In the genomic region with DNA sequence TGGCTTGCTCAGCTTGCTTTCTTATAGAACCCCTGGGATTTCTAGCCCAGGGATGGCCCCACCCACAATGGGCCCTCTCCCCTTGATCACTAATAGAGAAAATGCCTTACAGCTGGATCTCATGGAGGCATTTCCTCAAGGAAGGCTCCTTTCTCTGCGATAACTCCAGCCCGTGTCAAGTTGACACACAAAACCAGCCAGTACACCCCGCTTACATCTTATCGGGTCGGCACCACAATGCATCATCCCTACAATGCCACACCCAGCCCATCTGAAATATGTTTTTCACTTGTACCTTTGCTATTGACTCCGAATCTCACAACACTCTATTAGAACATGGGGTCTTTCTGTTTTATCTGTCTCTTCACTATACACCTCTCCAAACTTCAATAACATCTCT, we compare ENCODE assay signal across 20 mouse cellular contexts. TPM values are rescaled to one million over a fixed set of nuclear protein-coding genes. Genes with fewer than 3 reads are reported as not detected.
DNase-seq lines count a peak whose midpoint lies in the region; ATAC-seq and TF ChIP-seq lines count a peak whose summit lies in the region.
"Had no signal": no experiment of that assay in that cellular context is flagged by ENCODE, and none has a peak within 500 bp of the region (broad histone marks: within the 10 kb centered on the region; RNA-seq: fewer than 3 reads in every experiment).

No protein-coding gene starts in this region.

- no peak for TF ChIP-seq POLR2A in kidney, adult 2 months (IDR thresholded peaks at IDR 0.05; ENCODE audit: low read depth, low read length)

- 0 out of 2 replicates have a peak, but pooled peaks have one; percentile 30 for TF ChIP-seq EP300 in liver, embryonic 14.5 days (IDR thresholded peaks at IDR 0.05; ENCODE audit: low read depth)

- peaks cover 4% of the 10 kb centered on the region; the same call in 1 of the 2 replicates for H3K9me3 ChIP-seq in lung, embryonic 16.5 days (ENCODE audit: control insufficient read depth, low read length)
- H3K9me3 ChIP-seq in liver, embryonic 14.5 days (ENCODE audit: control insufficient read depth, low read length): no peaks in the 10 kb centered on the region

- no peaks in the 10 kb centered on the region for H3K36me3 ChIP-seq in kidney, adult 2 months (ENCODE audit: control insufficient read depth, insufficient read depth, low read length)
- H3K36me3 ChIP-seq in lung, embryonic 16.5 days (ENCODE audit: control insufficient read depth, insufficient read depth, low read length): no peaks in the 10 kb centered on the region
- H3K36me3 ChIP-seq in liver, embryonic 14.5 days (replicated peaks; ENCODE audit: control insufficient read depth, insufficient read depth, low read depth): no peaks in the 10 kb centered on the region
- H3K36me3 ChIP-seq: hindbrain, embryonic 13.5 days; neural tube, embryonic 12.5 days had no signal

- intact Hi-C loops in gastrocnemius, adult 2 months (cut with DNase I): loop anchor here (2.0 to 5.0 kb wide), 3 partner anchors 46 to 82 kb away; no protein-coding TSS in a partner anchor

- no peak overlapping the region for H3K9ac ChIP-seq in lung, embryonic 16.5 days (ENCODE audit: low read length)
- H3K9ac ChIP-seq in liver, embryonic 14.5 days (replicated peaks): peak overlapping the region; percentile 92
- H3K9ac ChIP-seq: hindbrain, embryonic 13.5 days; neural tube, embryonic 12.5 days had no signal

- H3K27me3 ChIP-seq in kidney, adult 2 months (replicated peaks; ENCODE audit: control insufficient read depth, insufficient read depth, low read length): no peaks in the 10 kb centered on the region
- H3K27me3 ChIP-seq in lung, embryonic 16.5 days (ENCODE audit: control insufficient read depth, insufficient read depth, low read depth, low read length): no peaks in the 10 kb centered on the region
- H3K27me3 ChIP-seq in liver, embryonic 14.5 days (ENCODE audit: control insufficient read depth, insufficient read depth, low read length): no peaks in the 10 kb centered on the region

- peak overlapping the region; percentile 96 for H3K27ac ChIP-seq in gastrocnemius, adult 2 months
- peak overlapping the region; percentile 69; the same call in 1 of the 2 replicates for H3K27ac ChIP-seq in kidney, adult 2 months (ENCODE audit: insufficient read depth, low read depth, low read length)
- H3K27ac ChIP-seq in lung, embryonic 16.5 days (ENCODE audit: low read length): no peak overlapping the region
- H3K27ac ChIP-seq in liver, embryonic 14.5 days: peak overlapping the region; percentile 81
- H3K27ac ChIP-seq: hindbrain, embryonic 13.5 days; macrophage; neural tube, embryonic 12.5 days had no signal

- no peak for DNase-seq in gastrocnemius, adult 2 months
- no peak for DNase-seq in gastrocnemius, adult 8-10 months (ENCODE audit: low spot score in 2 of 2)
- no peak for DNase-seq in kidney, adult 2 months
- DNase-seq in kidney, postnatal 14 days: no peak
- DNase-seq in lung, postnatal 14 days: no peak
- no peak for DNase-seq in liver, embryonic 14.5 days (ENCODE audit: low read depth in 3 of 3, low spot score in 3 of 3)
- no peak for DNase-seq in thymus, postnatal 14 days
- DNase-seq: cerebellum, adult 11 months; cerebellum, postnatal 25 days; gastrocnemius, postnatal 10 days; left cerebral cortex, postnatal 4 days; right cerebral cortex, postnatal 4 days; thymus, adult 18-20 months had no signal

- TF ChIP-seq CTCF in gastrocnemius, adult 2 months (IDR thresholded peaks at IDR 0.05): no peak
- TF ChIP-seq CTCF in kidney, adult 2 months (conservative IDR thresholded peaks at IDR 0.05; ENCODE audit: insufficient read depth, insufficient read length, low read depth, low read length): no peak
- TF ChIP-seq CTCF in liver, embryonic 14.5 days (IDR thresholded peaks at IDR 0.05; ENCODE audit: low read depth): no peak

- no peak for ATAC-seq in lung, embryonic 16.5 days (ENCODE audit: low read depth)
- ATAC-seq in liver, embryonic 14.5 days (ENCODE audit: insufficient read depth): peak; percentile 31; the same call in 1 of the 2 replicates
- ATAC-seq: activated CD4-positive, CD25-positive, alpha-beta regulatory T cell, adult 4 months; forebrain, embryonic 16.5 days; midbrain, embryonic 16.5 days had no signal

- H3K4me3 ChIP-seq in gastrocnemius, adult 2 months: peak overlapping the region; percentile 90
- no peak overlapping the region for H3K4me3 ChIP-seq in kidney, adult 2 months (ENCODE audit: insufficient read depth, low read depth, low read length)
- no peak overlapping the region for H3K4me3 ChIP-seq in lung, embryonic 16.5 days (ENCODE audit: low read length)
- H3K4me3 ChIP-seq in liver, embryonic 14.5 days (ENCODE audit: insufficient read depth in 1 of 2, low read depth in 2 of 2, low read length in 2 of 2): peak overlapping the region; percentile 49 to 91
- H3K4me3 ChIP-seq: hindbrain, embryonic 13.5 days; neural tube, embryonic 12.5 days had no signal

- WGBS in kidney, adult 2 months: 90% methylated on average over 6 of the region's 6 CpGs
- WGBS in lung, embryonic 16.5 days: 89% methylated on average over 6 of the region's 6 CpGs
- 27% methylated on average over 6 of the region's 6 CpGs for whole genome bisulfite sequencing in liver, embryonic 14.5 days (ENCODE audit: insufficient replicate concordance)

- H3K4me2 ChIP-seq in lung, embryonic 16.5 days (ENCODE audit: low read depth, low read length): 0 out of 2 replicates have a peak overlapping the region, but pooled peaks have one; percentile 24
- peak overlapping the region; percentile 76 for H3K4me2 ChIP-seq in liver, embryonic 14.5 days (ENCODE audit: low read depth)
- H3K4me2 ChIP-seq: neural tube, embryonic 12.5 days had no signal

- H3K4me1 ChIP-seq in kidney, adult 2 months (ENCODE audit: control insufficient read depth, insufficient read depth, low read length): no peaks in the 10 kb centered on the region; the same call in 1 of the 2 replicates
- peaks cover 6% of the 10 kb centered on the region for H3K4me1 ChIP-seq in lung, embryonic 16.5 days (replicated peaks; ENCODE audit: control insufficient read depth, insufficient read depth, low read length)
- peaks cover 33 to 44% of the 10 kb centered on the region in 2 experiments for H3K4me1 ChIP-seq in liver, embryonic 14.5 days (replicated peaks; ENCODE audit: control insufficient read depth in 2 of 2, insufficient read depth in 2 of 2, low read length in 1 of 2)
- H3K4me1 ChIP-seq: neural tube, embryonic 12.5 days had no signal

RNA-seq across cellular contexts. Expression of gene St3gal6, which starts 3.6 kb away (rescaled TPM):
- total RNA-seq in gastrocnemius, adult 2 months (2021): 100 to 1,000 TPM; 140 to 170 TPM
- total RNA-seq in gastrocnemius, adult 8-10 months (2022): 100 to 1,000 TPM; 147 to 185 (median 164) TPM
- polyA plus RNA-seq in kidney, adult 2 months (2012; rRNA removed): 32.5 and 36.6 TPM in 2 replicates
- polyA plus RNA-seq in lung, embryonic 16.5 days (2015; fragmentation: Nextera tagmentation; extraction: Ambion mirVana): 33.7 and 34.7 TPM in 2 replicates
- polyA plus RNA-seq in liver, embryonic 14.5 days (2012; rRNA removed): 6.7 and 10.4 TPM in 2 replicates
- 25.4 and 25.6 TPM in 2 replicates for polyA plus RNA-seq in liver, embryonic 14.5 days (2014; fragmentation: Nextera tagmentation; extraction: Ambion mirVana)

Comparison
In these comparisons a context has a peak if more than half of its experiments do, and no peak if none do; other contexts are left out.
1. H3K4me3 ChIP-seq: peak in gastrocnemius, adult 2 months (single experiment) and liver, embryonic 14.5 days (2 of 2); none in kidney, adult 2 months (single experiment) and lung, embryonic 16.5 days (single experiment).